Mouse (Mus musculus) Patski (cell line): ENCODE data around the gene Parp1. TPM values are rescaled to one million over a fixed set of nuclear protein-coding genes. Genes with fewer than 3 reads are reported as not detected.

Experiments
- ATAC-seq: fragments of 100-300 bp; one replicate; pipeline ENCODE4 v1.8.0; 2021
- CTCF ChIA-PET: fragments of 350-600 bp; sonication (Branson Sonifier 250); formaldehyde crosslinking; loops from one replicate; lab custom pipeline; 2022; ENCODE audit warnings: inconsistent platforms; lab: Charles Lee
- POLR2A ChIA-PET: fragments of 350-600 bp; sonication (Branson Sonifier 250); formaldehyde crosslinking; loops from one replicate; lab custom pipeline; 2022; ENCODE audit warnings: antibody characterized with exemption, inconsistent platforms; lab: Charles Lee
- DNase-seq: peaks from one replicate; pipeline ENCODE4 v3.0.0-alpha.2; 2011; ENCODE audit warnings: low read depth, low spot score
- H3K27me3 ChIP-seq: fragments of 371-371 bp; one replicate; pipeline ENCODE4 v1.5.1; 2021
- CTCF ChIP-seq: fragments of 100-300 bp; IDR thresholded peaks from one replicate; pipeline ENCODE4 v1.5.1; 2021
- in situ Hi-C: fragments of 300-500 bp; cut with MboI; formaldehyde crosslinking; loops from 3 replicates; pipeline ENCODE4 v1.11.1; 2018; ENCODE audit warnings: low pct_unique_long_range_greater_than_20kb, mixed read lengths
- polyA plus RNA-seq: library from polyadenylated mRNA; unstranded; gene quantifications from one replicate; pipeline ENCODE4 v1.2.3, GENCODE M21; 2021

The Parp1 gene
- polyA plus RNA-seq = 99.1 TPM

DNA sequence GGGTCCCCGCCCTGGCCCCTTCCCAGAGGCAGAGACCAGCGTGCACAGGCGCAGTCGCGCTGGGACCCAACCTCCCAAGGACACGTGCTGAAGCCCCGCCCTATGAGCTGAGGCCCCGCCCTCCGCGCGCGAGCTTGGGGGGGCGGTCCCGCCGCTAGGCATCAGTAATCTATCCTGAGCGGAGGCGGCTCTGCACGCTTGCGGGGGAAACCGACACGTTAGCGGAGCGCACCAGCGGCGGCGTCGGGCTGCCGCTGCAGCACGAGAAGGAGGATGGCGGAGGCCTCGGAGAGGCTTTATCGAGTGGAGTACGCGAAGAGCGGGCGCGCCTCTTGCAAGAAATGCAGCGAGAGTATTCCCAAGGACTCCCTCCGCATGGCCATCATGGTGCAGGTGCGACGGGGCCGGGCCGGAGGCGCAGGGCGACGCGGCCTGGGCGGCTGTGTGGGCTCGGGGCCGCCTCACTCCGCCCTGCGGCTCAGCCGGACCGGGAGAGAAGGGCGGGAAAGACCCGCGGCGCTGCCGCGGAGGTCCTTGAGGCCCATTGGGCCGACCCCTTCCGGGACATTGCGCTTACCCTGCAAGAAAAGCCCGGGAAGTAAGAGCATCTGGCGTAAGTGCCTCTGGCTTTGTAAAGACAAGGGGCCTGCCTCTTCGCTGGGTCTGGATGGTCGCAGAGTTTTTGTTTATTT, at the start of gene Parp1:
Gene Parp1, plus strand, starts transcription at position 164 of the 692 bp plus-strand sequence.
- POLR2A ChIA-PET = interaction anchor here (0.7 kb wide), 1 partner anchor 208 kb away, joined by 3 read pairs; no protein-coding TSS in a partner anchor
- in situ Hi-C loops = no loop called here
- ATAC-seq (peak; percentile 67), DNase-seq (peak; percentile 28)
- peaks cover 6% of the 10 kb centered on the region for H3K27me3 ChIP-seq
- no peak for TF ChIP-seq CTCF
- CTCF ChIA-PET = no interaction called here

DNA sequence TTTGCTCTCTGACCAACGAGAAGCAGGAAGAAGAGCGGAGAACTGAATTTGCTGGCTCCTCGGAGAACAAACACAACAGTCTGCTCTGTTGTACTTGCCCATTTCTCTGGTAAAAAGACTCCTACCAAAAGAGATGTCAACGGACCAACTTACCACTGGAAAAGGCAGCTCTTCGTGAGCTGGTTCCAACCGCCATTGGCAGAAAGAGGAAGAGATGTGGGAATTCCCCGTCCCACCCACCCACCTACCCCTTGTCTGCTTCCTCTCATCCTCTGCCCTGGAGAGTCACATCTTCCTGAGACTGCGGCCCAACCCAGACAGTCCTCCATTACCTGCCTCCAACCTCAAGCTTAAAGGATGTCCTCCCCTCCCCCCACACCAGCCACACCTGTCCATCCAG, 49.2 kb upstream of the Parp1 start:
- in situ Hi-C loops = no loop called here
- ChIA-PET POLR2A (interaction anchor here (0.6 kb wide), 1 partner anchor 35 kb away, joined by 6 read pairs; no protein-coding TSS in a partner anchor), CTCF (no interaction called here)
- DNase-seq (no peak), ATAC-seq (no peak)
- H3K27me3 ChIP-seq = peaks cover 26% of the 10 kb centered on the region
- no peak for TF ChIP-seq CTCF

DNA sequence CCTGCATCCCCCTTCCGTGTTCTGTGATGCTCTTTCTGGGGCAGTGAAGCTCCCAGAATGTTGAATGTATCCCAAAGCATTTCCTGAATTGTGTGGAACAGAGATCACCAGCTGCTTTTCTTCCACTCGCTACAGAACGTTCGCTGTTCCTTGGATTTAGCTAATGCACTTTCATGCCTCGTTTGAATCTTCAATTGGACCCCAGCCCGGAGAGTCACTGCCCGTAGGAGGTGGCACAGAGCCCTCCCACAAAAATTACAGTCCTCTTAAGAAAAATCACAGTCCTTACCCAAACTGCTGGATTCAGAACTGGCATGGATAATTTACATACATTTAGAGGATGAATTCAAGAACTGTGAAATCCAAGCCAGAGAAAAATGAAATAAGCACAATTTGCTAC, 48.5 kb upstream of the Parp1 start:
- in situ Hi-C loops = no loop called here
- ChIA-PET CTCF (no interaction called here), POLR2A (interaction anchor here (0.6 kb wide), 1 partner anchor 36 kb away, joined by 6 read pairs; no protein-coding TSS in a partner anchor)
- ATAC-seq (no peak), DNase-seq (no peak)
- H3K27me3 ChIP-seq = peaks cover 33% of the 10 kb centered on the region
- no peak for TF ChIP-seq CTCF

DNA sequence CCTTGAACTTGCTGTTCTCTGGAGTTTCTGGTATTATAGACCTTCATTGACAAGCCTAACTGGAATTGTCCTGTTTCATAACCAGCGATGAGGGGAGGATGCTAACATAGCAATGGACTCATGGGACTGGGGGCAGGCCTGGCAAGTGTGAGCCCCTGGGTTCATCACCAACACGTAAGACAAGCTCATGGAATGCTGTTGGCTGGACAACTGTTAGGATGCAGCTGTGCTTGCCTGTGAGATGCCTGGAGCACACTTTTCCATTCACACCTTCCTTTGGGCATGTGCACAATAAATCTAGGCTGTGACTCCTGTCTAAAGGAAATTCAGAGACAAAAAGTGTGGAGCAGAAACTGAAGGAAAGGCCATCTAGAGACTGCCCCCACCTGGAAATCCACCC, 45.4 kb upstream of the Parp1 start:
- DNase-seq = no peak
- in situ Hi-C loops = no loop called here
- ChIA-PET POLR2A (no interaction called here), CTCF (no interaction called here)
- H3K27me3 ChIP-seq = peaks cover 35% of the 10 kb centered on the region
- no peak for ATAC-seq
- TF ChIP-seq CTCF = no peak

DNA sequence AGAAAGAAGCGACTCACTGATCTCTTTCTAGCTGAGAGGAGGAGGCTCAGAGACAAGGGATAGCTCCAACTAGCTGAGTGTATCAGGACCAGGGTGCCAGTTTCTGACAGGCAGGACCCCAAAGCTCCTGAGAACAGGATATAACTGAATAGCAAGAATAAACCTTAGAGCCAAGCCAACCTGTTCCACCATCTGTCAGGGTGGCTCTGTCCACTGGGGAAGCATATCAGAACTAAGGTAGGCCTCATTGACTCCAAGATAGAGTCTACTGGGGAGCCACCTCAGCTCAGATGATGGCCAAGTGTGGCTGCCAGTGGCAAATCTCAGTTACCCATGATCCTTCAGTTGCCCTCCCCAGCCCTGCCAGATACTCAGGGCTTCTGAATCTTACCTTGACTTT, 43.4 kb upstream of the Parp1 start:
- peaks cover 35% of the 10 kb centered on the region for H3K27me3 ChIP-seq
- ChIA-PET CTCF (no interaction called here), POLR2A (no interaction called here)
- in situ Hi-C loops = no loop called here
- DNase-seq (no peak), ATAC-seq (no peak)
- no peak for TF ChIP-seq CTCF

DNA sequence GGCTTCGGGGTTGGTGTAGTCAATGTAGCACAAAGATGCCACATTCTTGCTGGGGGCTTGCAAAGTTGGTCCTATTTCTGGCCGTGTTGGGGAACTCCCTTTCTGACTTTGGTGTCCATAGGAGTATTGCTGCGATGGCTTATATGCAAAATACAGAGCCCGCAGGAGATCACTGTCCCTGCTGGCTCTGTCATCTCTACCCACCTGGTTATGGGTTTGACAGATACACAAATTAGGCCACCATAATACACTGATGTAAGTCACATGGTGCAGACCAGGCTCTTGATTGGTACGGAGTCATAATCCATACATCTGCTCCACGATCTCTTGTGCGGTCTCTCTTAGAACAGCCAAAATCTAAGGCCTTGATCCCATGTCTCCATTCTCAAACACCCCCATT, 38.9 kb upstream of the Parp1 start:
- ChIA-PET POLR2A (interaction anchor here (1.0 kb wide), 1 partner anchor 41 kb away, joined by 3 read pairs; no protein-coding TSS in a partner anchor), CTCF (interaction anchor here (1.1 kb wide), 1 partner anchor 33 kb away, joined by 3 read pairs; no protein-coding TSS in a partner anchor)
- no peak for DNase-seq

DNA sequence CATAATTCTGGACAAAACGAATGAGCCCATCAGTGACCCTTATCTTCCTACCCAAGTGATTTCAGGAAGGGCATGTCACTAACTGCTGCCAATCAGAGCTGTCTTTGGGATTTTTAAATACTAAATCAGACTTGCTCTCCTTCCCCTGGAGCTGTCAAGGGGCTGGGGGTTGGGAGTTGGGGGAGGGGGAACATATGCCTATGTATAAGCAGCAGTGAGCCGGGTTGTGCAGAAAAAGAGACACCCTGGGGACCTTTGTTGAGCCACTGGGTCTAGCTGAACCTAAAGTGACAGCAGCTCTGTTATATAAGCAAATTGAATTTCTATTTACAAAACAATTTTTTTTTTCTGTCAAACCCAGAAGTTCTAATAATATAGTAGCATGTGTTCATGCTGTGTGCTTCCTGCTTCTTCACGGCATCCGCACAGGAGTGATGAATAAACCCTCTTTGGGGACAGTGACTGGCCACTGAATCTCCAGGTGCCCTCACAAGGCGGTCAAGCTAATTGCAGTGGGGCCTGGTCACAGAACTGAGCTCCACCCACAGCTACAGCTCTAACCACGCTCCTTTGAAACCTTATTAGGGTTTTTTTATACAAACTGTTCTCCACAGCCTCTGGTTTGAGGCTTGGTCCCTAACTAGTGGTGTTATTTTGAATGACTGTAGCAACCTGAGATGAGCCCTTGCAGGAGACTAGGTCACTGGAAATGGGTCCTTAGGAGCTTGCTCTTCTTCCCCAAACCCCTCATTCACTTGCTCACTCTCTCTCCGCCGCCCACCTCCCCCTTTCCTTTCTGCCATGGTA, 38.1 kb upstream of the Parp1 start:
- ChIA-PET POLR2A (interaction anchor here (1.0 kb wide), 1 partner anchor 42 kb away, joined by 3 read pairs; no protein-coding TSS in a partner anchor), CTCF (no interaction called here)
- peaks cover 13% of the 10 kb centered on the region for H3K27me3 ChIP-seq
- no peak for ATAC-seq
- TF ChIP-seq CTCF = no peak
- in situ Hi-C loops = no loop called here
- no peak for DNase-seq

More for the DNA sequence above, 38.9 kb upstream of the Parp1 start:
- in situ Hi-C loops = no loop called here
- ATAC-seq = no peak
- H3K27me3 ChIP-seq = peaks cover 20% of the 10 kb centered on the region
- TF ChIP-seq CTCF = no peak

DNA sequence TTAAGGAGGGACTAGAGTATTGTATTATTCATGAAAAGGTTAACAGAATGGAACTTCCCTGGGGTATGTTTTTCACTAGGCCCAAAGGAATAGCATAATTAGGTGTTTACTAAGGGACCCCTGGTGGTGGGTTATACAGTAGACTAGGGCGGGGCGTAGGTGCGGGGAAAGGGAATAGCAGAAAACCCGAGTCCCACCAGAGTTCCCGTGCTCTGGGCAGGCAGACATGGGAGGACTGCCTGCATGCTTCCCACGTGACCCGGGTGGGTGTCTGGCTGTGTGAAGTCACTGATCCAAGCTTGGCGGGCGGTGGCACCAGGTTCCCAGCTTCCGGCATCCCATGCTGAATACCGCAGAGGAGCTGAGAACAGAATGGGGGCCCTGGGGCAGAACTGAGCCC, 36.1 kb upstream of the Parp1 start:
- no peak for ATAC-seq
- TF ChIP-seq CTCF = no peak
- H3K27me3 ChIP-seq = peaks cover 10% of the 10 kb centered on the region
- POLR2A ChIA-PET = no interaction called here
- DNase-seq = no peak
- in situ Hi-C loops = no loop called here
- CTCF ChIA-PET = no interaction called here

DNA sequence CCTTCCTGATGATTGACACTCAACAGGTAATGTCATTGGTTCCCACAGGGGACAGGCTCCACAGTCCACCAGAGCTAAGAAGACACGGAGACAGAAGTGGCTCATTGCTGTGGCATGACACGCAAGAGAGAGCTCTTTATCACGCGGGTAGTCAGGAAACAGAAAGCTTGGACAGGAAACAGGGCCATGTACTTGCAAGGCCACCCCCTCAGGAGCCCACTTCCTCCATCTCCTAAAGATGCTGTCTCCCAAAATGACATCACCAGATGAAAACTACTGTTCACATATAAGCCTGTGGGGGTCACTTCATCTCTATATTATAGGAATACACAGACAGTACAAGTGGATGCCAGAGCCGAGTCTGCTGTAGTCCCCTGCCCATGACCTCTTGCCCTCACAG, 32.0 kb upstream of the Parp1 start:
- no peak for TF ChIP-seq CTCF
- in situ Hi-C loops = no loop called here
- ATAC-seq (no peak), DNase-seq (no peak)
- ChIA-PET CTCF (interaction anchor here (1.2 kb wide), 1 partner anchor 15 kb away, joined by 3 read pairs; no protein-coding TSS in a partner anchor), POLR2A (interaction anchor here (0.9 kb wide), 1 partner anchor 29 kb away, joined by 3 read pairs; no protein-coding TSS in a partner anchor)
- H3K27me3 ChIP-seq = peaks cover 15% of the 10 kb centered on the region

DNA sequence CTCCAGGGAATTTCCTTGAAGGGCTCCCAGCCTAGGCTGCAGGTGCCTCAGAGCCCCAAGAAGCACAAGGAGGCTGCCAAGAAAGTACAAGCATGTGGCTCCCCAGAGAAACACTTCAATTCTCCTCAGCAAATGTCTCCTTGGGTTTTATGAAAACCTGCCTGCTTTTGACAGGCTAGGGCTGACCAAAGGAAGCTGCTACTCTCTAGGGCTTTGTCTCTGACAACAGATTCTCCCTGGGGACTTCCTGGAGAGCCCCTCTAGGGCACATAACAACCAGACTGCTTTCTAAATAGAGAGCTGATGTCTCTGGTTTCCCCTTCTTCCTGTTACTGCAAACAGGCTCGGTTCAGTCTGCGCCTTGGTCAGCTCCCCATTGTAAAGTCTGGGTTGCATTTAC, 27.5 kb upstream of the Parp1 start:
- H3K27me3 ChIP-seq = peaks cover 15% of the 10 kb centered on the region
- ATAC-seq (no peak), DNase-seq (no peak)
- ChIA-PET CTCF (interaction anchor here (1.3 kb wide), 1 partner anchor 13 kb away, joined by 3 read pairs; no protein-coding TSS in a partner anchor), POLR2A (no interaction called here)
- no peak for TF ChIP-seq CTCF
- in situ Hi-C loops = no loop called here
